Mouse (Mus musculus) heart, adult 2 months (tissue): ENCODE measurements around the gene Prkag2.

Experiments used
- CTCF ChIP-seq: fragments of 200-600 bp; IDR thresholded peaks from 2 replicates; pipeline ENCODE4 v1.8.1; 2022; ENCODE audit warnings: antibody characterized with exemption, mild to moderate bottlenecking, moderate library complexity
- POLR2A ChIP-seq: fragments of 200-500 bp; IDR thresholded peaks from 2 replicates; pipeline ENCODE4 v1.6.1; 2011; ENCODE audit warnings: mild to moderate bottlenecking, low read depth, low read length, control low read depth; ENCODE audit not compliant: insufficient read depth

GRCm38 (mm10) chr5:25100157-25100515 is 306 bp downstream of the Prkag2 start:
- TF ChIP-seq CTCF (no peak), POLR2A (no peak)
